Mouse (Mus musculus): ENCODE measurements around the gene Gm498. TPM values are rescaled to one million over a fixed set of nuclear protein-coding genes. Genes with fewer than 3 reads are reported as not detected.
A peak's percentile ranks its signal among the peaks of the same experiment; 100 is the strongest.

Gene Gm498
- not detected in 2 replicates for polyA plus RNA-seq (2016; fragmentation: Nextera tagmentation; extraction: Ambion mirVana)

- DNase-seq (ENCODE audit: low spot score) = no peak
- 83% methylated on average over 2 of the region's 2 CpGs for whole genome bisulfite sequencing
- no peak within 1 kb of the TSS for H3K4me3 ChIP-seq
- no peaks in the 10 kb centered on the region for H3K4me1 ChIP-seq
- H3K36me3 ChIP-seq (replicated peaks) = no peaks in the 10 kb centered on the region
- H3K27me3 ChIP-seq (replicated peaks; ENCODE audit: low read depth, poor library complexity, severe bottlenecking) = no peaks in the 10 kb centered on the region
- no peaks in the 10 kb centered on the region for H3K9me3 ChIP-seq
- no peak within 1 kb of the TSS for H3K27ac ChIP-seq (replicated peaks)
These were observed at the start of gene Gm498 for GRCm38 (mm10) chr7:143866538-143866937. TSS of gene Gm498 (plus strand) at chr7:143866838.

GRCm38 (mm10) chr7:143819201-143819600 lies 47.4 kb upstream of the Gm498 start:
- WGBS = 71% methylated on average over 4 of the region's 4 CpGs
- Histone ChIP-seq H3K4me3 (no peak overlapping the region), H3K27me3 (replicated peaks; ENCODE audit: low read depth, poor library complexity, severe bottlenecking) (no peaks in the 10 kb centered on the region), H3K27ac (replicated peaks) (no peak overlapping the region), H3K9me3 (no peaks in the 10 kb centered on the region), H3K4me1 (peaks cover 14% of the 10 kb centered on the region), H3K36me3 (replicated peaks) (peaks cover 47% of the 10 kb centered on the region)
- DNase-seq (ENCODE audit: low spot score) = no peak

- Histone ChIP-seq H3K27me3 (replicated peaks; ENCODE audit: low read depth, poor library complexity, severe bottlenecking) (no peaks in the 10 kb centered on the region), H3K36me3 (replicated peaks) (peaks cover 27% of the 10 kb centered on the region), H3K9me3 (no peaks in the 10 kb centered on the region), H3K27ac (replicated peaks) (no peak overlapping the region), H3K4me1 (peaks cover 14% of the 10 kb centered on the region), H3K4me3 (no peak overlapping the region)
- no peak for DNase-seq (ENCODE audit: low spot score)
- WGBS = 84% methylated on average over 2 of the region's 2 CpGs
These were observed 45.4 kb upstream of the Gm498 start for GRCm38 (mm10) chr7:143821241-143821640.

GRCm38 (mm10) chr7:143822375-143823265 lies 44.0 kb upstream of the Gm498 start, which contains the start of the genes Nadsyn1 and Dhcr7:
TSS of gene Nadsyn1 (minus strand) at chr7:143822849.
TSS of gene Dhcr7 (plus strand) at chr7:143823145.
- under 1% methylated on average over 40 of the region's 40 CpGs for WGBS
- Histone ChIP-seq H3K27ac (replicated peaks) (peak within 1 kb of the TSS; percentile 91), H3K36me3 (replicated peaks) (peaks cover 14% of the 10 kb centered on the region), H3K27me3 (replicated peaks; ENCODE audit: low read depth, poor library complexity, severe bottlenecking) (no peaks in the 10 kb centered on the region), H3K9me3 (no peaks in the 10 kb centered on the region), H3K4me3 (peak within 1 kb of the TSS; percentile 77), H3K4me1 (peaks cover 14% of the 10 kb centered on the region)
- peak; percentile 100 for DNase-seq (ENCODE audit: low spot score)

GRCm38 (mm10) chr7:143823266-143823605 lies 43.4 kb upstream of the Gm498 start:
- Histone ChIP-seq H3K4me1 (peaks cover 14% of the 10 kb centered on the region), H3K27me3 (replicated peaks; ENCODE audit: low read depth, poor library complexity, severe bottlenecking) (no peaks in the 10 kb centered on the region), H3K4me3 (peak overlapping the region; percentile 77), H3K9me3 (no peaks in the 10 kb centered on the region), H3K36me3 (replicated peaks) (peaks cover 9% of the 10 kb centered on the region), H3K27ac (replicated peaks) (peak overlapping the region; percentile 91)
- no peak for DNase-seq (ENCODE audit: low spot score)
- 87% methylated on average over 4 of the region's 4 CpGs for WGBS

GRCm38 (mm10) chr7:143826985-143827384 lies 39.7 kb upstream of the Gm498 start:
- Histone ChIP-seq H3K27me3 (replicated peaks; ENCODE audit: low read depth, poor library complexity, severe bottlenecking) (no peaks in the 10 kb centered on the region), H3K4me1 (peaks cover 35% of the 10 kb centered on the region), H3K4me3 (no peak overlapping the region), H3K9me3 (no peaks in the 10 kb centered on the region), H3K27ac (replicated peaks) (no peak overlapping the region), H3K36me3 (replicated peaks) (peaks cover 7% of the 10 kb centered on the region)
- 93% methylated on average over 2 of the region's 2 CpGs for WGBS
- DNase-seq (ENCODE audit: low spot score) = no peak

GRCm38 (mm10) chr7:143829504-143830331 lies 36.9 kb upstream of the Gm498 start:
- Histone ChIP-seq H3K36me3 (replicated peaks) (peaks cover 26% of the 10 kb centered on the region), H3K9me3 (no peaks in the 10 kb centered on the region)
- under 1% methylated on average over 37 of the region's 37 CpGs for WGBS

GRCm38 (mm10) chr7:143830399-143830798 lies 36.2 kb upstream of the Gm498 start:
- H3K9me3 ChIP-seq = no peaks in the 10 kb centered on the region
- no peak for DNase-seq (ENCODE audit: low spot score)
- peak overlapping the region; percentile 95 for H3K27ac ChIP-seq (replicated peaks)
- peaks cover 34% of the 10 kb centered on the region for H3K4me1 ChIP-seq
- peak overlapping the region; percentile 75 for H3K4me3 ChIP-seq
- no peaks in the 10 kb centered on the region for H3K27me3 ChIP-seq (replicated peaks; ENCODE audit: low read depth, poor library complexity, severe bottlenecking)
- peaks cover 28% of the 10 kb centered on the region for H3K36me3 ChIP-seq (replicated peaks)
- WGBS = 15% methylated on average over 6 of the region's 6 CpGs

More at GRCm38 (mm10) chr7:143829504-143830331, 36.9 kb upstream of the Gm498 start:
- Histone ChIP-seq H3K27ac (replicated peaks) (peak overlapping the region; percentile 95), H3K4me3 (peak overlapping the region; percentile 75), H3K4me1 (peaks cover 31% of the 10 kb centered on the region), H3K27me3 (replicated peaks; ENCODE audit: low read depth, poor library complexity, severe bottlenecking) (no peaks in the 10 kb centered on the region)
- DNase-seq (ENCODE audit: low spot score) = peak; percentile 98

GRCm38 (mm10) chr7:143832196-143832595 lies 34.4 kb upstream of the Gm498 start:
- DNase-seq (ENCODE audit: low spot score) = no peak
- Histone ChIP-seq H3K27me3 (replicated peaks; ENCODE audit: low read depth, poor library complexity, severe bottlenecking) (no peaks in the 10 kb centered on the region), H3K4me3 (no peak overlapping the region; the same call in 1 of the 2 replicates), H3K36me3 (replicated peaks) (peaks cover 44% of the 10 kb centered on the region), H3K27ac (replicated peaks) (no peak overlapping the region), H3K9me3 (no peaks in the 10 kb centered on the region), H3K4me1 (peaks cover 36% of the 10 kb centered on the region)
- 91% methylated on average over 8 of the region's 8 CpGs for WGBS

- H3K4me3 ChIP-seq = no peak overlapping the region; the same call in 1 of the 2 replicates
- WGBS = 95% methylated on average over 2 of the region's 2 CpGs
- no peaks in the 10 kb centered on the region for H3K9me3 ChIP-seq
These were observed 34.0 kb upstream of the Gm498 start for GRCm38 (mm10) chr7:143832611-143833010.

GRCm38 (mm10) chr7:143833581-143834190 lies 33.0 kb upstream of the Gm498 start:
- H3K4me1 ChIP-seq = peaks cover 36% of the 10 kb centered on the region
- WGBS = 85% methylated on average over 6 of the region's 6 CpGs
- no peak overlapping the region for H3K4me3 ChIP-seq
- no peaks in the 10 kb centered on the region for H3K27me3 ChIP-seq (replicated peaks; ENCODE audit: low read depth, poor library complexity, severe bottlenecking)
- H3K36me3 ChIP-seq (replicated peaks) = peaks cover 58% of the 10 kb centered on the region
- DNase-seq (ENCODE audit: low spot score) = no peak
- H3K9me3 ChIP-seq = no peaks in the 10 kb centered on the region
- no peak overlapping the region for H3K27ac ChIP-seq (replicated peaks)

More at GRCm38 (mm10) chr7:143832611-143833010, 34.0 kb upstream of the Gm498 start:
- Histone ChIP-seq H3K27ac (replicated peaks) (no peak overlapping the region), H3K4me1 (peaks cover 36% of the 10 kb centered on the region), H3K36me3 (replicated peaks) (peaks cover 48% of the 10 kb centered on the region), H3K27me3 (replicated peaks; ENCODE audit: low read depth, poor library complexity, severe bottlenecking) (no peaks in the 10 kb centered on the region)
- no peak for DNase-seq (ENCODE audit: low spot score)

GRCm38 (mm10) chr7:143834316-143834715 lies 32.3 kb upstream of the Gm498 start:
- H3K9me3 ChIP-seq = no peaks in the 10 kb centered on the region
- 97% methylated on average over 2 of the region's 2 CpGs for WGBS
- H3K27me3 ChIP-seq (replicated peaks; ENCODE audit: low read depth, poor library complexity, severe bottlenecking) = no peaks in the 10 kb centered on the region
- peaks cover 33% of the 10 kb centered on the region for H3K4me1 ChIP-seq
- no peak overlapping the region for H3K27ac ChIP-seq (replicated peaks)
- H3K36me3 ChIP-seq (replicated peaks) = peaks cover 65% of the 10 kb centered on the region
- DNase-seq (ENCODE audit: low spot score) = no peak
- H3K4me3 ChIP-seq = no peak overlapping the region
